Mouse (Mus musculus) testis, adult 2 months (tissue): ENCODE measurements around the gene Senp3.

Experiments
- CTCF ChIP-seq: fragments of 200-500 bp; IDR thresholded peaks from 2 replicates; pipeline ENCODE4 v1.5.1; 2012; ENCODE audit warnings: low read depth, mild to moderate bottlenecking, inconsistent platforms, low read length, moderate library complexity; ENCODE audit not compliant: control insufficient read depth, insufficient read depth, insufficient replicate concordance
- POLR2A ChIP-seq: fragments of 200-500 bp; IDR thresholded peaks from 2 replicates; pipeline ENCODE4 v1.6.1; 2012; ENCODE audit warnings: low read depth, mild to moderate bottlenecking, inconsistent platforms, low read length, moderate library complexity; ENCODE audit not compliant: control insufficient read depth

DNA sequence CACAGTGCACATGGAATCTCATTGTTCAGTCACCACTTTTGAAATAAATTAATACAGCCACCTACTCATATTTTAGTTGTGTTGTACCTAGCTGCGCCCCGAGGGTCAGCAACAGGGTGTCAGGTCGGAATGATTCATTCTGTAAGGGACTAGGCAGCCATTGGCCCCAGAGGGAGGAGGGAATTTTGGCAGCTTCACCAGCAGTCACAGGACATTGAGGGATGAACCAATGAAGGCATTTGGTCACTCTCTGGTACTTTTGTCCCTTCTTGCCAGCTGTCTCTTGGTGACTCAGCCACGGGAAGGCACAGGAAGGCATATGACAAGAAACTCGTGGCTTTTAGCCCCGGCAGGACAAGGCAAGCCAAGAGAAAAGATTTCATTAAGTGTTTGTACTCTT, 18.1 kb downstream of the Senp3 start:
- TF ChIP-seq CTCF (no peak), POLR2A (no peak)
